ENCODE assay signal across 10 mouse cellular contexts in genomic region chr17:28348211-28348610, GRCm38 (mm10). TPM values are rescaled to one million over a fixed set of nuclear protein-coding genes. Genes with fewer than 3 reads are reported as not detected.
DNase-seq lines count a peak whose midpoint lies in the region; ATAC-seq lines count a peak whose summit lies in the region.
"Had no signal": no experiment of that assay in that cellular context is flagged by ENCODE, and none has a peak within 500 bp of the region (broad histone marks: within the 10 kb centered on the region; RNA-seq: fewer than 3 reads in every experiment).

No protein-coding gene starts in this region.

- 50% methylated on average over 6 of the region's 6 CpGs for WGBS in kidney, embryonic 16.5 days
- 41% methylated on average over 6 of the region's 6 CpGs for WGBS in embryonic facial prominence, embryonic 12.5 days
- WGBS in heart, embryonic 15.5 days, result 37% methylated on average over 6 of the region's 6 CpGs
- 35% methylated on average over 6 of the region's 6 CpGs for WGBS in liver, embryonic 13.5 days (ENCODE audit: insufficient replicate concordance)

- H3K27ac ChIP-seq in kidney, embryonic 16.5 days (ENCODE audit: low read length), result peak overlapping the region; percentile 43; the same call in 1 of the 2 replicates
- H3K27ac ChIP-seq in embryonic facial prominence, embryonic 12.5 days, result peak overlapping the region; percentile 41
- H3K27ac ChIP-seq in heart, embryonic 15.5 days, result peak overlapping the region; percentile 8; the same call in 1 of the 2 replicates
- no peak overlapping the region for H3K27ac ChIP-seq in liver, embryonic 13.5 days

- peak overlapping the region; percentile 96 for H3K4me2 ChIP-seq in kidney, embryonic 16.5 days (replicated peaks; ENCODE audit: low read depth, low read length)
- H3K4me2 ChIP-seq in embryonic facial prominence, embryonic 12.5 days (replicated peaks), result peak overlapping the region; percentile 87
- H3K4me2 ChIP-seq in heart, embryonic 15.5 days, result peak overlapping the region; percentile 98
- H3K4me2 ChIP-seq in liver, embryonic 13.5 days, result peak overlapping the region; percentile 85

- peaks cover 75% of the 10 kb centered on the region for H3K4me1 ChIP-seq in kidney, embryonic 16.5 days (ENCODE audit: insufficient read depth, low read length)
- peaks cover 69% of the 10 kb centered on the region for H3K4me1 ChIP-seq in embryonic facial prominence, embryonic 12.5 days
- peaks cover 65% of the 10 kb centered on the region for H3K4me1 ChIP-seq in heart, embryonic 15.5 days (replicated peaks)
- peaks cover 84% of the 10 kb centered on the region for H3K4me1 ChIP-seq in liver, embryonic 13.5 days (replicated peaks)

- peak overlapping the region; percentile 94 for H3K9ac ChIP-seq in kidney, embryonic 16.5 days (replicated peaks; ENCODE audit: low read length)
- H3K9ac ChIP-seq in embryonic facial prominence, embryonic 12.5 days, result peak overlapping the region; percentile 95
- peak overlapping the region; percentile 43 for H3K9ac ChIP-seq in heart, embryonic 15.5 days
- H3K9ac ChIP-seq in liver, embryonic 13.5 days, result peak overlapping the region; percentile 76; the same call in 1 of the 2 replicates

- no peaks in the 10 kb centered on the region; the same call in 1 of the 2 replicates for H3K27me3 ChIP-seq in kidney, embryonic 16.5 days (ENCODE audit: insufficient read depth, low read length)
- no peaks in the 10 kb centered on the region for H3K27me3 ChIP-seq in embryonic facial prominence, embryonic 12.5 days
- H3K27me3 ChIP-seq in heart, embryonic 15.5 days, result peaks cover 17% of the 10 kb centered on the region
- peaks cover 85% of the 10 kb centered on the region for H3K27me3 ChIP-seq in liver, embryonic 13.5 days

- H3K9me3 ChIP-seq in kidney, embryonic 16.5 days (ENCODE audit: low read length), result no peaks in the 10 kb centered on the region
- no peaks in the 10 kb centered on the region for H3K9me3 ChIP-seq in embryonic facial prominence, embryonic 12.5 days
- H3K9me3 ChIP-seq in heart, embryonic 15.5 days (replicated peaks), result no peaks in the 10 kb centered on the region
- H3K9me3 ChIP-seq in liver, embryonic 13.5 days (replicated peaks), result no peaks in the 10 kb centered on the region

- peak overlapping the region; percentile 88 for H3K4me3 ChIP-seq in kidney, embryonic 16.5 days (ENCODE audit: low read length)
- H3K4me3 ChIP-seq in embryonic facial prominence, embryonic 12.5 days, result peak overlapping the region; percentile 93
- peak overlapping the region; percentile 93 for H3K4me3 ChIP-seq in heart, embryonic 15.5 days
- no peak overlapping the region for H3K4me3 ChIP-seq in liver, embryonic 13.5 days (replicated peaks)

- no peak for ATAC-seq in kidney, embryonic 16.5 days (ENCODE audit: low FRiP score, low TSS enrichment)
- ATAC-seq in embryonic facial prominence, embryonic 12.5 days (ENCODE audit: insufficient number of reproducible peaks, insufficient read depth, low FRiP score, low TSS enrichment), result no peak
- ATAC-seq in heart, embryonic 15.5 days (replicated peaks; ENCODE audit: insufficient number of reproducible peaks, insufficient read depth, low FRiP score, low read depth), result no peak
- ATAC-seq in liver, embryonic 13.5 days (ENCODE audit: low read depth), result no peak

- no peak for DNase-seq in kidney, adult 18-20 months
- DNase-seq in liver, embryonic 13.5 days, result no peak
- DNase-seq in spleen, adult 18-20 months, result no peak
- no peak for DNase-seq in embryo, embryonic 10 days (ENCODE audit: low spot score)
- DNase-seq: adrenal gland, postnatal 10 days; cerebellum, postnatal 10 days had no signal

- H3K36me3 ChIP-seq in kidney, embryonic 16.5 days (ENCODE audit: insufficient read depth, low read length), result no peaks in the 10 kb centered on the region
- no peaks in the 10 kb centered on the region for H3K36me3 ChIP-seq in embryonic facial prominence, embryonic 12.5 days
- H3K36me3 ChIP-seq in heart, embryonic 15.5 days, result no peaks in the 10 kb centered on the region
- H3K36me3 ChIP-seq in liver, embryonic 13.5 days, result no peaks in the 10 kb centered on the region

RNA-seq across cellular contexts. Expression of gene Tead3, which starts 2.4 kb away (rescaled TPM):
- polyA plus RNA-seq in kidney, embryonic 16.5 days (2015; fragmentation: Nextera tagmentation; extraction: Ambion mirVana), result 10.7 and 11.5 TPM in 2 replicates
- 14.1 and 17.9 TPM in 2 replicates for polyA plus RNA-seq in embryonic facial prominence, embryonic 12.5 days (2016; fragmentation: Nextera tagmentation; extraction: Ambion mirVana)
- polyA plus RNA-seq in heart, embryonic 15.5 days (2015; fragmentation: Nextera tagmentation; extraction: Ambion mirVana), result 5.3 and 6.6 TPM in 2 replicates
- 0.76 and 0.96 TPM in 2 replicates for polyA plus RNA-seq in liver, embryonic 13.5 days (2015; fragmentation: Nextera tagmentation; extraction: Ambion mirVana)

RNA-seq across cellular contexts. Expression of gene Tulp1, which starts 16.8 kb away (rescaled TPM):
- polyA plus RNA-seq in kidney, embryonic 16.5 days (2015; fragmentation: Nextera tagmentation; extraction: Ambion mirVana), result 6.4 and 8.7 TPM in 2 replicates
- 8.4 and 9.3 TPM in 2 replicates for polyA plus RNA-seq in embryonic facial prominence, embryonic 12.5 days (2016; fragmentation: Nextera tagmentation; extraction: Ambion mirVana)
- 2.6 and 4.3 TPM in 2 replicates for polyA plus RNA-seq in heart, embryonic 15.5 days (2015; fragmentation: Nextera tagmentation; extraction: Ambion mirVana)
- 0.52 and 1.3 TPM in 2 replicates for polyA plus RNA-seq in liver, embryonic 13.5 days (2015; fragmentation: Nextera tagmentation; extraction: Ambion mirVana)
- polyA plus RNA-seq: liver, embryonic 16.5 days had no signal

RNA-seq across cellular contexts. Expression of gene Rpl10a, which starts 19.9 kb away (rescaled TPM):
- polyA plus RNA-seq in kidney, embryonic 16.5 days (2015; fragmentation: Nextera tagmentation; extraction: Ambion mirVana), result 543 and 653 TPM in 2 replicates
- 496 and 505 TPM in 2 replicates for polyA plus RNA-seq in embryonic facial prominence, embryonic 12.5 days (2016; fragmentation: Nextera tagmentation; extraction: Ambion mirVana)
- polyA plus RNA-seq in heart, embryonic 15.5 days (2015; fragmentation: Nextera tagmentation; extraction: Ambion mirVana), result 305 and 312 TPM in 2 replicates
- polyA plus RNA-seq in liver, embryonic 13.5 days (2015; fragmentation: Nextera tagmentation; extraction: Ambion mirVana), result 372 and 464 TPM in 2 replicates

RNA-seq across cellular contexts. Expression of gene Fance, which starts 34.9 kb away (rescaled TPM):
- 32.3 and 34.0 TPM in 2 replicates for polyA plus RNA-seq in kidney, embryonic 16.5 days (2015; fragmentation: Nextera tagmentation; extraction: Ambion mirVana)
- 37.0 and 38.4 TPM in 2 replicates for polyA plus RNA-seq in embryonic facial prominence, embryonic 12.5 days (2016; fragmentation: Nextera tagmentation; extraction: Ambion mirVana)
- polyA plus RNA-seq in heart, embryonic 15.5 days (2015; fragmentation: Nextera tagmentation; extraction: Ambion mirVana), result 18.8 and 25.3 TPM in 2 replicates
- polyA plus RNA-seq in liver, embryonic 13.5 days (2015; fragmentation: Nextera tagmentation; extraction: Ambion mirVana), result 11.3 and 13.5 TPM in 2 replicates

Comparison
In these comparisons a context has a peak if more than half of its experiments do, and no peak if none do; other contexts are left out.
1. H3K9ac ChIP-seq: peak in every context shown above with its lines; median percentile 95 in embryonic facial prominence, embryonic 12.5 days; 94 in kidney, embryonic 16.5 days; 76 in liver, embryonic 13.5 days; 43 in heart, embryonic 15.5 days.